Mouse (Mus musculus): ENCODE results near the gene Fam57b. TPM values are rescaled to one million over a fixed set of nuclear protein-coding genes. Genes with fewer than 3 reads are reported as not detected.

The Fam57b gene
- total and polyA plus RNA-seq, 2 experiments from 2014 or later, result 44.3 to 44.8 TPM

GRCm38 (mm10) chr7:126802134-126802889, 4.8 kb downstream of the Fam57b start:
- Histone ChIP-seq H3K9ac (replicated peaks; ENCODE audit: low read length) (no peak overlapping the region), H3K36me3 (ENCODE audit: insufficient read depth, low read length) (peaks cover 5% of the 10 kb centered on the region; the same call in 1 of the 2 replicates), H3K4me2 (ENCODE audit: low read depth, low read length) (no peak overlapping the region), H3K9me3 (ENCODE audit: low read length) (no peaks in the 10 kb centered on the region), H3K27ac (no peak overlapping the region), H3K27me3 (ENCODE audit: insufficient read depth, low read length) (no peaks in the 10 kb centered on the region), H3K4me1 (ENCODE audit: insufficient read depth, low read length) (peaks cover 5% of the 10 kb centered on the region), H3K4me3 (ENCODE audit: low read length) (no peak overlapping the region)
- TF ChIP-seq CTCF (IDR thresholded peaks at IDR 0.05; ENCODE audit: low read depth), result no peak
- no peak for DNase-seq (ENCODE audit: low spot score)
- no peak for ATAC-seq
- WGBS, result 89% methylated on average over 11 of the region's 11 CpGs

GRCm38 (mm10) chr7:126803181-126803580, 5.7 kb downstream of the Fam57b start:
- H3K36me3 ChIP-seq (ENCODE audit: insufficient read depth, low read length), result peaks cover 5% of the 10 kb centered on the region; the same call in 1 of the 2 replicates
- no peak overlapping the region for H3K4me2 ChIP-seq (ENCODE audit: low read depth, low read length)
- no peaks in the 10 kb centered on the region for H3K9me3 ChIP-seq (ENCODE audit: low read length)
- no peak overlapping the region for H3K9ac ChIP-seq (replicated peaks; ENCODE audit: low read length)
- 95% methylated on average over 6 of the region's 6 CpGs for WGBS
- DNase-seq (ENCODE audit: low spot score), result no peak
- no peaks in the 10 kb centered on the region for H3K27me3 ChIP-seq (ENCODE audit: insufficient read depth, low read length)
- H3K4me3 ChIP-seq (ENCODE audit: low read length), result no peak overlapping the region
- H3K27ac ChIP-seq, result no peak overlapping the region
- TF ChIP-seq CTCF (IDR thresholded peaks at IDR 0.05; ENCODE audit: low read depth), result no peak
- no peak for ATAC-seq
- H3K4me1 ChIP-seq (ENCODE audit: insufficient read depth, low read length), result peaks cover 5% of the 10 kb centered on the region

- Histone ChIP-seq H3K9me3 (ENCODE audit: low read length) (no peaks in the 10 kb centered on the region), H3K27ac (no peak overlapping the region), H3K9ac (replicated peaks; ENCODE audit: low read length) (no peak overlapping the region), H3K36me3 (ENCODE audit: insufficient read depth, low read length) (peaks cover 5% of the 10 kb centered on the region; the same call in 1 of the 2 replicates), H3K27me3 (ENCODE audit: insufficient read depth, low read length) (no peaks in the 10 kb centered on the region), H3K4me3 (ENCODE audit: low read length) (no peak overlapping the region), H3K4me2 (ENCODE audit: low read depth, low read length) (no peak overlapping the region), H3K4me1 (ENCODE audit: insufficient read depth, low read length) (peaks cover 5% of the 10 kb centered on the region)
- no peak for DNase-seq (ENCODE audit: low spot score)
- ATAC-seq, result no peak
- TF ChIP-seq CTCF (IDR thresholded peaks at IDR 0.05; ENCODE audit: low read depth), result no peak
Observed at GRCm38 (mm10) chr7:126803751-126804150, 6.3 kb downstream of the Fam57b start.

GRCm38 (mm10) chr7:126806956-126807355, 9.5 kb downstream of the Fam57b start:
- no peak for TF ChIP-seq CTCF (IDR thresholded peaks at IDR 0.05; ENCODE audit: low read depth)
- H3K9ac ChIP-seq (replicated peaks; ENCODE audit: low read length), result no peak overlapping the region
- WGBS, result 67% methylated on average over 6 of the region's 6 CpGs
- H3K4me2 ChIP-seq (ENCODE audit: low read depth, low read length), result no peak overlapping the region
- H3K27ac ChIP-seq, result no peak overlapping the region
- peaks cover 5% of the 10 kb centered on the region; the same call in 1 of the 2 replicates for H3K36me3 ChIP-seq (ENCODE audit: insufficient read depth, low read length)
- DNase-seq (ENCODE audit: low spot score), result no peak
- no peaks in the 10 kb centered on the region for H3K27me3 ChIP-seq (ENCODE audit: insufficient read depth, low read length)
- no peaks in the 10 kb centered on the region for H3K4me1 ChIP-seq (ENCODE audit: insufficient read depth, low read length)
- no peak for ATAC-seq
- H3K9me3 ChIP-seq (ENCODE audit: low read length), result no peaks in the 10 kb centered on the region
- H3K4me3 ChIP-seq (ENCODE audit: low read length), result no peak overlapping the region

GRCm38 (mm10) chr7:126807405-126807804, 9.9 kb downstream of the Fam57b start:
- no peaks in the 10 kb centered on the region for H3K4me1 ChIP-seq (ENCODE audit: insufficient read depth, low read length)
- 68% methylated on average over 4 of the region's 4 CpGs for WGBS
- no peak overlapping the region for H3K27ac ChIP-seq
- DNase-seq (ENCODE audit: low spot score) (no peak), ATAC-seq (no peak)
- no peak overlapping the region for H3K4me3 ChIP-seq (ENCODE audit: low read length)
- no peaks in the 10 kb centered on the region for H3K27me3 ChIP-seq (ENCODE audit: insufficient read depth, low read length)
- no peak for TF ChIP-seq CTCF (IDR thresholded peaks at IDR 0.05; ENCODE audit: low read depth)
- H3K9ac ChIP-seq (replicated peaks; ENCODE audit: low read length), result no peak overlapping the region
- H3K9me3 ChIP-seq (ENCODE audit: low read length), result no peaks in the 10 kb centered on the region
- H3K36me3 ChIP-seq (ENCODE audit: insufficient read depth, low read length), result peaks cover 5% of the 10 kb centered on the region; the same call in 1 of the 2 replicates
- peak overlapping the region; percentile 67 for H3K4me2 ChIP-seq (ENCODE audit: low read depth, low read length)

- Histone ChIP-seq H3K9ac (replicated peaks; ENCODE audit: low read length) (peak overlapping the region; percentile 56), H3K36me3 (ENCODE audit: insufficient read depth, low read length) (peaks cover 1% of the 10 kb centered on the region; the same call in 1 of the 2 replicates), H3K4me2 (ENCODE audit: low read depth, low read length) (peak overlapping the region; percentile 67), H3K4me1 (ENCODE audit: insufficient read depth, low read length) (peaks cover 6% of the 10 kb centered on the region; the same call in 1 of the 2 replicates), H3K9me3 (ENCODE audit: low read length) (no peaks in the 10 kb centered on the region), H3K27me3 (ENCODE audit: insufficient read depth, low read length) (no peaks in the 10 kb centered on the region), H3K27ac (peak overlapping the region; percentile 64), H3K4me3 (ENCODE audit: low read length) (peak overlapping the region; percentile 52)
- WGBS, result under 1% methylated on average over 39 of the region's 43 CpGs
- ATAC-seq, result peak; percentile 93
- DNase-seq (ENCODE audit: low spot score), result peak; percentile 94
- TF ChIP-seq CTCF (IDR thresholded peaks at IDR 0.05; ENCODE audit: low read depth), result peak; percentile 45
Observed at GRCm38 (mm10) chr7:126808703-126809455, 11.4 kb downstream of the Fam57b start.

All from hindbrain, postnatal 0 days (tissue).